Mouse (Mus musculus) granulocyte monocyte progenitor cell, adult 5-6 weeks (primary cell): Measurements from ENCODE around the gene Olfr1157. TPM values are rescaled to one million over a fixed set of nuclear protein-coding genes. Genes with fewer than 3 reads are reported as not detected.

Experiments used
- ATAC-seq: replicated peaks from 2 replicates; pipeline ENCODE4 v1.8.0; 2016; ENCODE audit warnings: mild to moderate bottlenecking, moderate TSS enrichment, inconsistent platforms; ENCODE audit not compliant: poor library complexity, severe bottlenecking
- total RNA-seq, 2 experiments: library from RNA; stranded (forward) in 1 of 2; stranded (reverse) in 1 of 2; fragments of 200-712, 200-1000 nt in 1 of 2; fragments of >200 nt in 1 of 2; fragmentation: Nextera tagmentation in 1 of 2; gene quantifications; 2 replicates each; pipeline ENCODE4 v1.2.3; 2014 to 2017

Gene Olfr1157
- total RNA-seq (2014; fragmentation: Nextera tagmentation) (not detected in 2 replicates), total RNA-seq (2017) (not detected in 2 replicates)

GRCm38 (mm10) chr2:87968199-87968598 lies at the start of gene Olfr1157:
Olfr1157 (minus strand) TSS chr2:87968299.
- ATAC-seq: no peak

GRCm38 (mm10) chr2:88007515-88008318 lies 39.6 kb upstream of the Olfr1157 start, which contains the start of gene Olfr1160:
Olfr1160 (minus strand) TSS chr2:88008268.
- no peak for ATAC-seq

- ATAC-seq: no peak
These were observed 21.7 kb upstream of the Olfr1157 start, which contains the start of gene Olfr1158 for GRCm38 (mm10) chr2:87989813-87990212. Olfr1158 (plus strand) TSS chr2:87990113.

DNA sequence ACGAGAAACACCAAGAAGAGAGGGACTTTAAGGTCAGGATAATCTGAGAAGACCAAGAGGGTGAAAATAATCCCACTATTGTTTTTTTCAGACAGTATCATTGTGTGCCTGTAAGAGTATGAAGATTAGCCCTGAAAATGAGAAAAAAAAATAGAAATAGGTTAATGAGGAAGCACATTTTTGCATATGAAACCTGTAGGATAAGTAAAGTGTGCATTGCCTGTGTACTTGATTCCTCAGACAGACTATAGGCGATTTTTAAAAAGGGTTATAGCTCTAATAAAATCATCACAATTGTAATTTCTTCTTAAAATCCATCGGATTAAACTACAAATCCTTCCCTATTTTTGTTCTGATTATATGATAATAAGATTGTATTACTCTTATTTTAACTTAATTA lies 6.5 kb upstream of the Olfr1157 start, which contains the start of gene Olfr74:
Olfr74 (minus strand) TSS at position 101 of the 400 bp plus-strand sequence.
- ATAC-seq: no peak

- ATAC-seq: no peak
These were observed 15.1 kb downstream of the Olfr1157 start, which contains the start of gene Olfr1156 for GRCm38 (mm10) chr2:87953000-87953399. Olfr1156 (minus strand) TSS chr2:87953100.

DNA sequence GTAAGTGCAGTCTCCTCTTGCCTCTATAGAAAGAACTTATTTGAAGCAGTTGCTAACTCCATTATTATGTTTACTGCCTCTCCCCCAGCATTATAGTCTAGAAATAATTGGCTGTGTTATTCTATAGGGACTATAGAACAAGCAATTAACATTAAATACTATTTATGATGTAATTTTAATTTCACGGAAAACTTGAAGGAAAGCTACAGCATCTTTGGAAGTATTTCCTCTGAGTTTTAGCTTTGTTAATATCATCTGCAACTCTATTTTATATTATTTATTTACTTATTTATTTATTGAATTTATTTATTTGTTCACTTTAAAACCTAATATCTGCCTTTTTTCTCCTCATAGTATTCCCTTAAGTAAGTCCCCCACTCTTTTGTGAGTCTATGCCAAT lies 23.1 kb downstream of the Olfr1157 start, which contains the start of gene Olfr1155:
Olfr1155 (minus strand) TSS at position 101 of the 400 bp plus-strand sequence.
- ATAC-seq: no peak

Other genes starting within 250 kb of the Olfr1157 start
- not detected in 2 replicates for gene Olfr1138, start 228.3 kb downstream of the Olfr1157 start, total RNA-seq (2014; fragmentation: Nextera tagmentation)
- gene Olfr1138, start 228.3 kb downstream of the Olfr1157 start, total RNA-seq (2017): not detected in 2 replicates
- not detected in 2 replicates for gene Olfr1140, start 224.5 kb downstream of the Olfr1157 start, total RNA-seq (2014; fragmentation: Nextera tagmentation)
- not detected in 2 replicates for gene Olfr1140, start 224.5 kb downstream of the Olfr1157 start, total RNA-seq (2017)
- not detected in 2 replicates for gene Olfr1141, start 214.3 kb downstream of the Olfr1157 start, total RNA-seq (2014; fragmentation: Nextera tagmentation)
- not detected in 2 replicates for gene Olfr1141, start 214.3 kb downstream of the Olfr1157 start, total RNA-seq (2017)
- gene Olfr152, start 188.8 kb downstream of the Olfr1157 start, total RNA-seq (2014; fragmentation: Nextera tagmentation): not detected in 2 replicates
- gene Olfr152, start 188.8 kb downstream of the Olfr1157 start, total RNA-seq (2017): not detected in 2 replicates
- not detected in 2 replicates for gene Olfr1143, start 167.7 kb downstream of the Olfr1157 start, total RNA-seq (2014; fragmentation: Nextera tagmentation)
- not detected in 2 replicates for gene Olfr1143, start 167.7 kb downstream of the Olfr1157 start, total RNA-seq (2017)
- not detected in 2 replicates for gene Olfr1145, start 158.5 kb downstream of the Olfr1157 start, total RNA-seq (2014; fragmentation: Nextera tagmentation)
- gene Olfr1145, start 158.5 kb downstream of the Olfr1157 start, total RNA-seq (2017): not detected in 2 replicates
- gene Olfr1148, start 137.8 kb downstream of the Olfr1157 start, total RNA-seq (2014; fragmentation: Nextera tagmentation): not detected in 2 replicates
- gene Olfr1148, start 137.8 kb downstream of the Olfr1157 start, total RNA-seq (2017): not detected in 2 replicates
- gene Olfr1150-ps1, start 124.3 kb downstream of the Olfr1157 start, total RNA-seq (2014; fragmentation: Nextera tagmentation): not detected in 2 replicates
- not detected in 2 replicates for gene Olfr1150-ps1, start 124.3 kb downstream of the Olfr1157 start, total RNA-seq (2017)
- not detected in 2 replicates for gene Olfr1151, start 112.4 kb downstream of the Olfr1157 start, total RNA-seq (2014; fragmentation: Nextera tagmentation)
- not detected in 2 replicates for gene Olfr1151, start 112.4 kb downstream of the Olfr1157 start, total RNA-seq (2017)
- not detected in 2 replicates for gene Olfr1152, start 101.8 kb downstream of the Olfr1157 start, total RNA-seq (2014; fragmentation: Nextera tagmentation)
- gene Olfr1152, start 101.8 kb downstream of the Olfr1157 start, total RNA-seq (2017): not detected in 2 replicates
- gene Olfr1153, start 73.3 kb downstream of the Olfr1157 start, total RNA-seq (2014; fragmentation: Nextera tagmentation): not detected in 2 replicates
- gene Olfr1153, start 73.3 kb downstream of the Olfr1157 start, total RNA-seq (2017): not detected in 2 replicates
- not detected in 2 replicates for gene Olfr1154, start 63.1 kb downstream of the Olfr1157 start, total RNA-seq (2014; fragmentation: Nextera tagmentation)
- gene Olfr1154, start 63.1 kb downstream of the Olfr1157 start, total RNA-seq (2017): not detected in 2 replicates
- not detected in 2 replicates for gene Olfr1155, start 23.2 kb downstream of the Olfr1157 start, total RNA-seq (2014; fragmentation: Nextera tagmentation)
- not detected in 2 replicates for gene Olfr1155, start 23.2 kb downstream of the Olfr1157 start, total RNA-seq (2017)
- gene Olfr1156, start 15.2 kb downstream of the Olfr1157 start, total RNA-seq (2014; fragmentation: Nextera tagmentation): not detected in 2 replicates
- gene Olfr1156, start 15.2 kb downstream of the Olfr1157 start, total RNA-seq (2017): not detected in 2 replicates
- gene Olfr74, start 6.4 kb upstream of the Olfr1157 start, total RNA-seq (2014; fragmentation: Nextera tagmentation): not detected in 2 replicates
- not detected in 2 replicates for gene Olfr74, start 6.4 kb upstream of the Olfr1157 start, total RNA-seq (2017)
- gene Olfr1158, start 21.8 kb upstream of the Olfr1157 start, total RNA-seq (2014; fragmentation: Nextera tagmentation): not detected in 2 replicates
- gene Olfr1158, start 21.8 kb upstream of the Olfr1157 start, total RNA-seq (2017): not detected in 2 replicates
- not detected in 2 replicates for gene Olfr1160, start 40.0 kb upstream of the Olfr1157 start, total RNA-seq (2014; fragmentation: Nextera tagmentation)
- gene Olfr1160, start 40.0 kb upstream of the Olfr1157 start, total RNA-seq (2017): not detected in 2 replicates
- gene Olfr1161, start 54.5 kb upstream of the Olfr1157 start, total RNA-seq (2014; fragmentation: Nextera tagmentation): not detected in 2 replicates
- gene Olfr1161, start 54.5 kb upstream of the Olfr1157 start, total RNA-seq (2017): not detected in 2 replicates
- gene Olfr73, start 69.4 kb upstream of the Olfr1157 start, total RNA-seq (2014; fragmentation: Nextera tagmentation): not detected in 2 replicates
- not detected in 2 replicates for gene Olfr73, start 69.4 kb upstream of the Olfr1157 start, total RNA-seq (2017)
- not detected in 2 replicates for gene Olfr1162, start 82.8 kb upstream of the Olfr1157 start, total RNA-seq (2014; fragmentation: Nextera tagmentation)
- gene Olfr1162, start 82.8 kb upstream of the Olfr1157 start, total RNA-seq (2017): not detected in 2 replicates
- gene Olfr1163, start 103.5 kb upstream of the Olfr1157 start, total RNA-seq (2014; fragmentation: Nextera tagmentation): not detected in 2 replicates
- not detected in 2 replicates for gene Olfr1163, start 103.5 kb upstream of the Olfr1157 start, total RNA-seq (2017)
- not detected in 2 replicates for gene Olfr1164, start 125.7 kb upstream of the Olfr1157 start, total RNA-seq (2014; fragmentation: Nextera tagmentation)
- not detected in 2 replicates for gene Olfr1164, start 125.7 kb upstream of the Olfr1157 start, total RNA-seq (2017)
- not detected in 2 replicates for gene Olfr1166, start 160.0 kb upstream of the Olfr1157 start, total RNA-seq (2014; fragmentation: Nextera tagmentation)
- not detected in 2 replicates for gene Olfr1166, start 160.0 kb upstream of the Olfr1157 start, total RNA-seq (2017)
- gene Olfr1167, start 186.9 kb upstream of the Olfr1157 start, total RNA-seq (2014; fragmentation: Nextera tagmentation): not detected in 2 replicates
- gene Olfr1167, start 186.9 kb upstream of the Olfr1157 start, total RNA-seq (2017): not detected in 2 replicates
- not detected in 2 replicates for gene Olfr1168, start 213.6 kb upstream of the Olfr1157 start, total RNA-seq (2014; fragmentation: Nextera tagmentation)
- not detected in 2 replicates for gene Olfr1168, start 213.6 kb upstream of the Olfr1157 start, total RNA-seq (2017)